Mouse (Mus musculus): ENCODE data around the gene Mrtfb. TPM values are rescaled to one million over a fixed set of nuclear protein-coding genes. Genes with fewer than 3 reads are reported as not detected.

Gene Mrtfb
- total RNA-seq (2021): 10 to 100 TPM; 19.8 to 24.9 TPM
- long read RNA-seq, experiment 1, partial matches to known transcripts: 0 of 1 reads
- long read RNA-seq, experiment 1, other reads (novel, unspliced or antisense): 1 of 1 reads
- long read RNA-seq, experiment 2, partial matches to known transcripts: 0 of 3 reads
- long read RNA-seq, experiment 2, other reads (novel, unspliced or antisense): 2 of 3 reads

DNA sequence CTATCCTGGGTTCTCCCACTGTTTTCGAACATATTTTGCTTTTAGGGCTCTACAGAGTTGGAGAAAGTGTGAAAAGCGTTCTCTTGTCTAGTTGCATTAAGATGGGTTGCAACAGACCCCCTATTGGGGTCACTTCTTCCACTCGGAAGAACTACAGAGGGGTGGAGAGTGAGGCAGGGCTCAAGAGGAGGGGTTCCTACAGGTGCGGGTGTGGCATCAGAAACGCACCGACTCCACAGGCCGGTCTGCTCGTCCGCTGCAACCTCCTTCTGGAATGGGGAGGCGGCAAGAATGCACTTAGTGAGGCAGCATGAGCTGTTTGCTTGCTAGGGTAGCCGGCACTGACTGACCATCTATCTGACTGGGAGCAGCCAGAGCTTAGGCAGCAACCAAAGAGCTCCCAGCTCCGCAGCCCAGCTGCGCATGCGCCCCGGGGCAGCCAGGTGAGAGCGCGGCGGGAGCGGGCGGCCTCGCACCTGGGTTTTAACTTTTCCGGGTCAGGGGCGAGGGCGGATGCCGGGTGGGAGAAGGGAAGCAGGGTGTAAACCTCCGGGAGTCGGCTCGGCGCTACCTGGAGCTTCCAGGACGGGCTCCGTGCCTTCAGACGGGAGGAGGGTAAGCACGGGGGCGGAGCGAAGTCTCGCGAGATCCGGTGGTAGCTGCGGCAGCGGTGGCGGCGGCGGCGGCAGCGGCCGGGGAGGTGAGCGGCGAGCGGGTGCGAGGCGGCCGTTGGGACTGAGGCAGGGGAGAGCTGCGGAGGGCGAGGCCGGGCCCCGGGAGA, at the start of gene Mrtfb:
Gene Mrtfb, plus strand, starts transcription at position 627 of the 781 bp plus-strand sequence.
- DNase-seq (ENCODE audit: low spot score in 2 of 2): peak; percentile 90 to 92

- DNase-seq (ENCODE audit: low spot score in 2 of 2): no peak
Observed at GRCm38 (mm10) chr16:13207649-13208048, 48.6 kb upstream of the Mrtfb start.

DNA sequence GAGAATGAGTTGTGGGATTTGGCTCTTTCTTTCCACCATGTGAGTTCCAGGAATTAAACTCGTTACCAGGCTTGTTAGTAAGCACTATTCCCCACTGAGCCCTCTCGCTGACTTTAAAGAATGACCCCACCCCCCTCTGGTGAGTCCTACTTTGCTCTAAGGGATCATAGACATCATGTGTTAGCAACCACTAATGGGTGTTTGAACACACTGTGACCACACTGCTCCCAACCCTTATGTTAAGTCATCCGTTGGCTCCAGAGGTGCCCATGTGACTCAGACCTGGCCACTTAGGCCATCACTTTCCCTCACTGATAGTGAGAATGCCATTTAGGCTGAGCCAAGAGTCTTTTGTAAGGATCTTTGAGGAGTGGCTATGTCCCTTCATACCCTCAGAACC, 48.2 kb upstream of the Mrtfb start:
- no peak for DNase-seq (ENCODE audit: low spot score in 2 of 2)

GRCm38 (mm10) chr16:13212781-13213180, 43.5 kb upstream of the Mrtfb start:
- DNase-seq (ENCODE audit: low spot score in 2 of 2): no peak

DNA sequence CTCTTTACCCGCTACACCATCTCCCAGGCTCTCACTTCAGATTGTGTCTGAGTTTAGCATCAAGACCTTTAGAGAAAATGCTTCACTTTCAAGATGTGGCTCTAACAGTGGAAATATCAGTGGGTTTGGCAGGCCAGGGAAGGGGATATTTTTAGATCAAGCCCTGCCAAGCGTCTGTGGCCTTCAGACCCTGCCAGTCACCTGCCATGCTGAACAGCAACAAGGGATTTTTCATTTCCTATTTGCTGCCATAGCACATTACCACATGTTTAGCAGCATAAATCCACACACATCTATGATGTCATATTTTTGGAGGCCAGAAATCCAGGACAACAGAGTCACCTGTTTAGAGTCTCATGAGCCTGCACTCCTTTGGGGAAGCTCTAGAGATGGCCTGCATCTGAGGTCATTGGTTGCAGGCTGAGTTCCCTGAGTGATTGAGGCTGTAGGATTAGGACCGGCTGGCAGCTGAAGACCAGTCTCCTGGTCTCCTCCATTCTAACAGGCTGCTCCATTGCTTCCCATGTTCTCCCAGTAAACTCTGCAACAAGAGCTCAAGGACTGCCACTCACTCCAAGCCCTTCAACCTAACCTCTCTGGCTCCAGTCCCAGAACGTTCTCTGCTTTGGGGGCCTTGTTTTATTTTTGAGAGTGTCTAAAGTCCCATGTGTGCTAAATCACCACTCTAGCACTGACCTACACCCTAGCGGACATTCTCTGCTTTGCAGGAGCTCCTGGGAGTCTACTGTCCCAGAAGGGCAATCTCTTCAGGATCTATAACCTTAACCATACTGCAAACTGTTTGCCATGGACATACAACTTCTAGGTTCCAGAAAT, 39.9 kb upstream of the Mrtfb start:
- DNase-seq (ENCODE audit: low spot score in 2 of 2): peak in 1 of 2 experiments; percentile 20

DNA sequence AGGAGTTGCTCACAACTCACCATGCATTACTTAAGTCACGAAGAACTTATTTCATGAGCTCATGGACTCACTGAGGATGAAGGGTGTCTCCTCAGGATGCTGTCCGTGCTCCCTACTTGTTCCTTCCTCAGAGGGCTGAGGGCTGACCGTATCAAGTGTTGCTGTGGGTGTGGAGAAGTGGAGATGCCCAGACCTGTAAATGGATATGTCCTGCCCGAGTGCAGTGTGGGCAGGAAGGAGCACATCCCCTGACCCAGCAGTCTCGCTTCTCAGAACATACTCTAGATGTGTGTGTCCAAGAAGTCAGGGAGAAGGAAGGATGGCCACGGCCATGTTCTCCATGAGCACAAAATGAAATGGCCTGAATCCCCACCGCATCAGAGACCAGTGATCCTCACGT, 38.3 kb upstream of the Mrtfb start:
- DNase-seq (ENCODE audit: low spot score in 2 of 2): no peak

DNA sequence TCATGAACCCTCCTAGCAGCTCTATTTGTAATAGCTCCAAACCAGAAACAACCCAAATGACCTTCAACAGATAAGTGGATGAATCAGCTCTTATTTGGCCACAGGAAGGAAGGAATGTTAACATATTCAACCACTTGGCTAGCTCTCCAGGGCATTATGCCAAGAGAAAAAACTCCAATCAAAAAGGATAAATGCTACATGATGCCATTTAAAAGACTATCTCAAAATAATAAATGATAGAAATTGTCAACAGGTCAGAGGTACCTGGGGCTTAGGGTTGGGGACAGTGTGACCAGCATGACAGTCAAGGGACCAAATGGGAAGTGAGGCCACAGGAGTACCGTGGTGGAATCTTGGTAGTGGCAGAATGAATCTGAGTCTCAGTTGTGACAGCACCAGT, 34.8 kb upstream of the Mrtfb start:
- peak in 1 of 2 experiments; percentile 27 for DNase-seq (ENCODE audit: low spot score in 2 of 2)

GRCm38 (mm10) chr16:13232043-13232442, 24.2 kb upstream of the Mrtfb start:
- no peak for DNase-seq (ENCODE audit: low spot score in 2 of 2)

- no peak for DNase-seq (ENCODE audit: low spot score in 2 of 2)
Observed at GRCm38 (mm10) chr16:13232912-13233802, 23.1 kb upstream of the Mrtfb start.

DNA sequence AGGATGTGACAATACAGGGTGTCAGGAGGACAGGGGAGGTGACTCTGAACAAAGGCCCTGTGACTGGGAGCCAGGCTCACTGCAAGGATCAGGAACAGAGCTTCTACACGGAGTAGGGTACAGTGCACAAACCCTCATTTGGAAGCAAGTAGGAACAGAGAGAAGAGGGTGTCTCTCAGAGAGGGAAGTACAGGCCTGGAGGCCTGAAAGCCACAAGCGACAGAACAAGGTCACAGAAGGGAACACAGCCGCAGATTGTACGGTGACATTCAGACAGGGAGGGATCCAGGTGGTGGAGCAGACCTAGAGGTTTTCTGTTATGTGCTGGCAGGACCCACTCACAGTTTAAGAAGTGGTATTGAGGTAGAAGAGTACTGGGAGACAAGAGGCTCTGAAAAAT, 17.2 kb upstream of the Mrtfb start:
- DNase-seq (ENCODE audit: low spot score in 2 of 2): no peak

DNA sequence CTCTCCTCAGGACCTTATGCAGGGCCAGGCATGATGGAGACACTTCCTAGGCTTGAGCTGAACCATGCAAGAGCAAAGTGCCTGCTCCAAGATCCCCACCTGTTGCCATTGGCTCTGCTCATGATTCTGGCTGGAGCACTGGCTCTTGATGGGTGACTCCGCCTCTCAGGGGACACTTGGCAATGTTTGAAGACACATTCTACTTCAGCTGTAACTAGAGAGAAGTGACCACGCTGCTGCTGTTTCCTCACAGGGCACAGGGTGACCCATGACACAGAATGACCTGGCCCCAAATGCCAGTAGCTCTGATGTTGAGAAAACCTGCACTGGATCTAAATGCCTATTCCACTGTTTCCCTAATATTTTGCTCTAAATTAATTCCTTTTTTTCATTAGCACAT, 16.7 kb upstream of the Mrtfb start:
- DNase-seq (ENCODE audit: low spot score in 2 of 2): no peak

- DNase-seq (ENCODE audit: low spot score in 2 of 2): no peak
Observed at GRCm38 (mm10) chr16:13240326-13240725, 16.0 kb upstream of the Mrtfb start.

GRCm38 (mm10) chr16:13245658-13246057, 10.6 kb upstream of the Mrtfb start:
- no peak for DNase-seq (ENCODE audit: low spot score in 2 of 2)

DNA sequence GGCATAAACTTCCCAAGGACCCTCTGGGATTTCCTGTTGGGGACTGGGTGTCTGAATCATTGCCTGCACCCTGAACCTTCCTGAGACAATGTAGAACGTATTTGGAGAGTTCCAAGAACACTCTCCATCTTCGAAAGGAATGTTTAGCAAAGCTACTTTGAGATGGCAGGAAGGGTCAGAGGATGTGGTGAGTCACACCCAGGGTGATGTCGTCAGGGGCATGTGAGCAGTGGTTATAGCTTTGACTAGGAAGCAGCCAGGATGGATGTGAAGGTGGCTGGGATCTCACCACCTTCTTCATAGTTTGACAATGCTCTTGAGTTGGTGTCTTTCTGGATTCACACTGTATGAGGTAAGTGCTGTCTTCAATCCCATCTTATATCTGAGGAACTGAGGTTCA, 9.4 kb upstream of the Mrtfb start:
- DNase-seq (ENCODE audit: low spot score in 2 of 2): no peak

DNA sequence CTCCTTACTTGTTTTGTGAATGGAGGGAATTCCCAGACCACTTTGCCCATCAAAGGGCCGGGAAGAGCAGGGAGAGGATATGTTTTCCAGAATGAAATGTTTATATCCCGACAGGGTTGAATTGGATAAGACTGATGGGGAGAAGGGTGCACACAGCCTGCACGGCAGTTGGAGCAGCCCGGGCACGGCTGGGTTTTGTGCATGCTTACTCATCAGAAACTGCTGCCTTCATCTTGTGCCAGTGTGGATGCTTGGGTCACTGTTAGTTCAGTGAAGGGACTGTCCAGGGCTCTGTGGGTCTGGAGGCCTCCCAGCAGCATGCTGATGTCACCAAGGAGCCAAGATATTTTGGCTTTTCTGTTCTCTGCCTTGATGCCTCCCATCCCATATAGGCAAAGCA, 6.2 kb upstream of the Mrtfb start:
- DNase-seq (ENCODE audit: low spot score in 2 of 2): no peak

DNA sequence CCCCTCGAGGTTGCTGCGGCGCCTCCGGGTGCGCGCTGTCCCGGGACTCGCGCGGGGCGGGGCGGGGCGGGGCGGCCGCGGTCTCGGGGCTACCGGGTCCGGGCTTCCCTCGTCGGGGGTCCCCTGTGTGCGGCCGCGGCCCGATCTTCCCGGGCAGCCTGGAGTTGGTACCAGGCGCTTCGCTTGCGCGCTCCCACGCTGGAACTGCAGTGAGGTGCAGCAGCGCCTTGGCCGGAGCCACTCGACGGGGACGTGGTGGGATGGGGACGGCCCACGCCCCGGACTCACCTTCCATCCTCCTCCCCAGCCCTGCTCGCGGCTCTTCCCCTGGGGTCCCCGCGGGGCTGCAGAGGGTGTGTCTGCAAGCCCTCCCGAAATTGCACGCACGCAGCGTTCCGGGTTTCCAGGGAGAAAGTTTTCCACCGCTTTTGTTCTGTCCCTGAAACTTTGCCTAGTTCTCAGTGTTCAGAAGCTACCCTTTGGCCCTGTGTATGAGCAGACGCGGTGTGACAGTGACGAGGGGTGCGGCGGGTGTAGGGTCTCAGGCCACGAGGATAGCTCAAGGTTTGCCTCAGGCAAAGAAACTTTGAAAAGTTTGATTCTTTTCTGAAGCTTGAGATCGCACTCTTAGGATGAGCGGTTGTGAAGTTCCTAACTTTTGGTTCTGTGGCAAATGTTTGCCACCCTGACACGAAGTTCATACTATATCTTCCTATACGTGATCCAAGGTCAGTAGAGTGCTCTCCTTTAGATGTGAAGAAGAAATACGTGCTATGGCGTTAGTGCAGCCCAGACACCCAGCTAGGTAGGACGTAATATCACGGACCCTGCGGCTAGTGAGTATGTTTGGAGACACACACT, 616 bp downstream of the Mrtfb start:
- peak in 1 of 2 experiments; percentile 47 for DNase-seq (ENCODE audit: low spot score in 2 of 2)

- DNase-seq (ENCODE audit: low spot score in 2 of 2): no peak
Observed at GRCm38 (mm10) chr16:13257528-13257835, 1.2 kb downstream of the Mrtfb start.

DNA sequence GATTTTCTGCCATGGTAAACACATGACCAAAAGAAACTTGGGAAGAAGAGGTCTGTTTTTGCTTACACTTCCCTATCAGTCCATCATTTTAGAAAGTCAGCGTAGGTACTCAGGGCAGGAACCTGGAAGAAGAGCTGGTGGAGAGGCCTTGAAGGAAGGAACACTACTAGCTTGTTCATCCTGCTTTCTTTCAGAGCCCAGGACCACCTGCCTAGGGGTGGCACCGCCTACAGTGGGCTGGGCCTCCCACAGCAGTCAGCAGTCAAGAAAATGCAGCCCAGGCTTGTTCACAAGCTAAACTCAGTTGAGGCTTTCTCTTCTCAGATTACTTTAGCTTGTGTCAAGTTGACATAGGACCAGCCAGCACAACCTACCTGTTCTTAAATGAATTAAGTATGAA, 2.7 kb downstream of the Mrtfb start:
- DNase-seq (ENCODE audit: low spot score in 2 of 2): no peak

GRCm38 (mm10) chr16:13266312-13266711, 10.0 kb downstream of the Mrtfb start:
- no peak for DNase-seq (ENCODE audit: low spot score in 2 of 2)

DNA sequence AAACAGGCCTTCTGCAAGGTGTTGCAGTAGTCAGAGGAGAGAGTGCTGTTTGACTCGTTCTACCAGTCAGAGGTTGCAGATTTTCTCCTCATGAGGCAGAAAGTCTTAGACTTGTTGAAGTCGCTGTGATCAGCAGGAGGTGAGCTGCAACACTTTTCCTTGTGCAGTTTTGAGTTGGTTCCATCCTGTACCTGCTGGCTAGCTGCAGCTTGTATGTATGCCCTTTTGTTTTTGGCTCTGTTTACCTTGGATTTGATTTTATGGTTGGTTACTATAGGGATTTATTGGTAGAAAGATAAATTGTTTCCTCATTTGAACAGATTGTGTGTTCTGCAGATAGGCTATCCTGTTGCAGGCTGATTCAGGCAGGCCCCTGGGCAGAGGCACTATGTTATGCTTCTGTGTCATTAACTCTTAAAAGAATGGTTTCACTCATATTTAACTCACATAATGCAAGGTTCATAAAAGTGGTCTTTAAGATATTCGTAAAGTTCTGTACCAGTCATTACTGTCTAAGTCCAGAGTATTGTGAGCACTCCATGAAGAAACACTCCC, 11.1 kb downstream of the Mrtfb start:
- DNase-seq (ENCODE audit: low spot score in 2 of 2): no peak
